Mouse (Mus musculus) retina, embryonic 14.5 days (tissue): ENCODE measurements around the gene Map3k14.
A peak's percentile ranks its signal among the peaks of the same experiment; 100 is the strongest.

ENCODE experiments used
- DNase-seq: peaks from one replicate; pipeline ENCODE4 v3.0.0-alpha.2; 2015; ENCODE audit warnings: low spot score

Gene Map3k14

DNA sequence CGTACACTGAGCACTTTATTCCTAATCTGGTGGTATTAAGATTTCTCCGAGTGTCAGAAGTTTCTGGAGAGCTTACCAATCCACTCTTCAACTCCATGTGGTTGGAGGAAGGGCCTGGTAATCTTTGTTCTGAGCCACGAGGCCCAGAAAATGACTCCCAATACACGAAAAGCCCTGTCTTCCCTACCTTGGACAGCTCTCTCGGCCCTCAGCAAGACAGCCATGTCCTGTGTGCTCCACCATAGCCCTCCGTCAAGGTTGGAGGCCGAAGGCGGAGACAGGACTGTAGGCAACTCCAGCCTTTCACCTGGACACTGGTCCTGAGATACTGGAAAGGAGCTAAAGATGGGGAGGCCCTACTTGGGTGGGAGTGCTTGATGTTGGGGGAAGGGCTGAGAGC, 57.0 kb downstream of the Map3k14 start:
- no peak for DNase-seq

DNA sequence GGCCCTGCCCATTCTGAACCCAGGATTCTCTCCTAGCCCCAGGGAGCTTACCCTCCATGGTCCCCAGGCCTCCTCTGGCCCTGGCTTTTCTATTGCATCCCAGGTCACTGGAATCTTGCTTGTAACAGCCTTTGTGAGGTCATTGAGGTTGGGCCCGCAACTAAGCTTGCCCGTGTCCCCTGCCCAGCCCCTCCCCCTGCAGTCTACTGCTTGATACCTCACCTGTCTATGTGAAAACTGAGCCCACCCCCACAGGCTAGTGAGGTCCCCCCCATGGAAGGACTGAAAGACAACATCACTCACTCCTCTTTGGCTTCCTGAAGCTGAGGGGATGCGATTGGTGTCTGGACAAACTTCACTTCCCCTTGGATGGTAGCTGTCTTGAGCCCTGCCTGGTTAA, 58.8 kb downstream of the Map3k14 start, which contains the start of gene 1700023F06Rik:
TSS of gene 1700023F06Rik (minus strand) at position 101 of the 400 bp plus-strand sequence.
- no peak for DNase-seq

DNA sequence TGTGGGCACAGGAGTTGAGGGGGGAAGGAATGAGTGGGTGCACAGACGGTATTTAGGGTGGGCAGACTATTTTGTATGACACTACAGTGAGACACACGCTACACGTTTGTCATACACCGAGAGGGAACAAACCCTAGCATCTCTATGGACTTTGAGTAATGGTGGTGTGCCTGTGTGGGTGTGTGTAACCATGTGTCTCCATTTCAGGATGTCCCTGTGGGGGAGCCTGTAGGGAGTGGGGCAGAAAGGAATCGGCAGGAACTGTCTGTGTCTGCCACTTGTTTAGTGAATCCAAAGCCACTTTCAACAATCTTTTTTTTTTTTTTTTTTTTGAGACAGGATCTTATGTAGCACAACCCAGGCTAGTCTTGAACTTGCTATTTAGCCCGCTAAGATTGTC, 61.1 kb downstream of the Map3k14 start:
- DNase-seq = no peak

DNA sequence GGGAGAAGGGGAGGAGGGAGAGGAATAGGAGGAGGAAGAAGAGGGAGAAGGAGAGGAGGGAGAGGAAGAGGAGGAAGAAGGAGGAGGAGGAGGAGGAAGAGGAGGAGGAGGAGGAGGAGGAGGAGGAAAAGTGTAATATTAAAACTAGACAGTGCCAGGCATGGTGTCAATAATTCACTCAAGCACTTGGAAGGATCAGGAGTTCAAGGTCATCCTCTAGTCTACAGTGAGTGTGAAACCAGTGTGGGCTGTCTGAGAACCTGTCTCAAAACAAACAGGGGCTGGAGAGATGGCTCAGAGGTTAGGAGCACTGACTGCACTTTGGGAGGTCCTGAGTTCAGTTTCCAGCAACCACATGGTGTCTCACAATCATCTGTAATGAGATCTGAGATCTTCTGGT, 64.9 kb downstream of the Map3k14 start:
- no peak for DNase-seq

DNA sequence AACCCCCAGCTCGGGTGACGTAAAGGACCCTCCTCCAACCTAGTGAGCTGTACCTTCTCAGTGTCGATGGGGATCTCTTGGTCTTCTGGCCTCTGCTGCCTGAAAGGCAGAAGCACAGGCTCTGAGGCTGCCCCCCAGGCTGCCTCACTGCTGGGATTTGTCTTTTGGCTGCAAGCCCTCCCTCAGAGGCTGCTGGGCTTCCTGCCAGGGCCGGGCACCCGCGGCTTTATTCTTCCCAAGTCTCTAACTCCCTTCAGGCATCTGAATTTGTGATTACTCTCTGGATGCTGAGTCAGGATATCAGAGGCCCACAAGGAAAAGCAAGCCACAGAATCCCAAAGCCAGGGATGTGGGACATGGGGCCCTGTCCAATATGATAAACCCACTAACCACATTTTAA, 65.6 kb downstream of the Map3k14 start:
- DNase-seq = no peak

DNA sequence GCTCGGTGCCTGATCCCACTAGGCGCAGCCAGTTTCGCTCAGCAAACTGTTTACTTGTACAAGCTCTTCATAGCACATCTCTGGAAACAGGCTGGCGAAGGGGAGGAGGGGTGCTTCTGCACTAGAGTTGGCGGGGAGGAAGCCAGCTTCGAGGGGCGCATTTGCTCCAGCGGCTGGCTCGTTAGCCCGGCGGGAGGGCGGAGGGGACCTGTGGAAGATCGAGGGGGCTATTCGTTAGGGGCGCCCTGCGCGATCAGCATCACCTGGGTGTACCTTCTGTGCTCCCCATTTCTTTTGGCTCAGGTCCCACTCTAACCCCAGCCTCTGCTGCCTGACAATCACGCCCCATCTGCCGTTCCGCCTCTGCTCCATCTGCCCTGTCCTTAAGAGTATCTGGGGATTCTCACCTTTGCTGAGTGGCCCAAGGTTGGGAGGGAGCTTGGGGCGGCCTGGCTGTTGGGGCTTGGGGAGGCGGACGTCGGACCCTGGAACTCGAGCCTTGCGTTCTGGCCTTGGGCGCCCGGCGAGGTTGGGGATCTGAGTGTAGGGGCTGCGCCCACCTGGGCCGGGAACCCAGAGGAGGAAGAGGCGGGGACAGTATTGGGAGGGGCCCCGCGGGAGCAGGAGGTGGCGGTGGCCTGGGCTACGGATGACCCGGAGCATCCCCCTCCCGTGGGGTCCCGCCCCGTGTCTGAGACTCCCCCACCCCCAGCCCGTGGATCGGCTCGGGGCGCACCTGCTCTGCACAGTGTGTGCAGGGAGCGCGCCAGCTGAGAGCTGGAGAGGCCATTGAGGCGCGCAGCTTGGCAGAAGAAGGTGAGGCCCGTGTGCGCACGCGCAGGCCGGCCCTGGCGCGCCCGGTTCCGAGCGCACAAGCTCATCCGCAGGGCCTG, 68.1 kb downstream of the Map3k14 start:
- DNase-seq = peak; percentile 44

DNA sequence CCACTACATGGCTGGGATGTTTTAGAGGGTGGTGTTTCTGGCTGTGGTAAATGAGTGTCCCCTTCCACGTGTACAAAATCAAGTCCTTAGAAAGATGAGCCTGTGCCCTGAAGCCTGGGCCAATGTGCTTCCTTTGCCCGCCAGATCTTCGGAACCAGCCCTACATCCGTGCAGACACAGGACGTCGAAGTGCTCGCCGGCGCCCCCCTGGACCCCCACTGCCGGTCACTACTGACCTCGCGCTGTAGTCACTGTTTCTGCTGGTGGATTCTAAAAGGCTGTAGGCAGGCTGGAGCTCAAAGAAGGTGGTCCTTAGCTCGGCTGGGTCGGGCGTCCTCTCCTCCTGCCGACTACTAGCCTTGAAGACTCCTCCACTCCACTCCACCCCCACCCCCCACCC, 68.9 kb downstream of the Map3k14 start:
- DNase-seq = no peak

DNA sequence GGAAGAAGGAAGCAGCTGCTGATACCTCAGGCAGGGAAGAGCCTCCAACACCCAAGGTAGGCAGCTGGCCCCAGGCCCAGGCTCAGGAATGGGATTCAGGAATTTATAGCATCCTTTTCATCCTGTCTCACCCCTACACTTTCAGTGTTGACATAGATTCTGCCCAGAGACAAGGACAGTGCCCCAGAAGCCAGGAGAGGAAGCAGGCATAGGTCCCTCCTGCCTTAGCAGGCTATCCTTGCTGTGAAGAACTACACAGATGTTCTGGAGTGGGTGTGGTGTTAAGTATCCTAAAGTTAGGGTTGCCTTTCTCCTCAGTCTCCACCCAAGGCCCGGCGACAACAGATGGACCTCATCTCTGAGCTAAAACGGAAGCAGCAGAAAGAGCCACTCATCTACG, 69.9 kb downstream of the Map3k14 start:
- no peak for DNase-seq

DNA sequence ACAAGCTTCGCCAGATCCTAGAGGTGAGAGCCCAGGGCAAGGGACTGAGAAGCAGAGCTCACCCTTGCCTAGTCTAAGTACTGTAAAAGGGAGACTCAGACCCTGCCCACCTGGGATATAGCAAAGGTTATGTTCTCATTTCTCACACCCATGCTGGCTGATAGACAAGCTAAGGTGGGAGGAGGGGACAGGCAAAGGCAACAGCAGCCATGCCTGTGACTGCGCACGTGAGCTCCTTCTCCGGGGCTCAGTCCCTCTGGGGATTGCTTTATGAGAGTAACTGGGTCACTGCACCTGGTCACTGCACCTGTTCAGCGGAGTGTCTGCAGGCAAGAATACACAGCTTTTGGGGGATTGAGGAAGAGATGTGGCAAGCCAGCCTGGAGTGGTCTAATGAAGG, 71.6 kb downstream of the Map3k14 start:
- DNase-seq = no peak

DNA sequence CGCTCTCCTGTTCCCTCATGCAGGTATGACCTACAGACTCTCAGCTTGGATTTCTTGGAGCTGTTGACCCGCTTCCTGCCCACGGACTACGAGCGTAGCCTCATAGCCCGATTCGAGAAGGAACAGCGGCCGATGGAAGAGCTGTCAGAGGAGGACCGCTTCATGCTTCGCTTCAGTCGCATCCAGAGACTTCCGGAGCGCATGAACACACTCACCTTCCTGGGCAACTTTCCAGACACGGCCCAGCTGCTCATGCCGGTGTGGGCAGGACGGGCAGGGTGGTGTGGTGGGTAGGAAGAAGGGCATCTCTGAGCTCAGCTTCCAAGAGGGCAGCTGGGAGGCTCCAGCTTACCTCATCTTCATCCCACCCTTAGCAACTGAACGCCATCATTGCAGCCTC, 72.0 kb downstream of the Map3k14 start:
- no peak for DNase-seq

DNA sequence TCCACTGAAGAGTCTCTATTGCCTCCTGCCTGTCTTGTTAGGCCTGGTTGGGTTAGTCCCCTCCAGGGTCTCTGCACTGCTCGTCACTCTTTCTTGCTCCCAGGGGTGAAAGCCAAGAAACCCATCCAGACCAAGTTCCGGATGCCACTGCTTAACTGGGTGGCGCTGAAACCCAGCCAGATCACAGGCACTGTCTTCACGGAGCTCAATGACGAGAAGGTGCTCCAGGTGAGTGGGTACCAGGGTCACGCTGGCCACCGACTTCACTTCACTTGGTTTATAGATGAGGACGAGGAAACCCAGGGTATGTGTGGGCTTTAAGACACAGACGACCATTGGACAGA, 73.5 kb downstream of the Map3k14 start:
- no peak for DNase-seq

DNA sequence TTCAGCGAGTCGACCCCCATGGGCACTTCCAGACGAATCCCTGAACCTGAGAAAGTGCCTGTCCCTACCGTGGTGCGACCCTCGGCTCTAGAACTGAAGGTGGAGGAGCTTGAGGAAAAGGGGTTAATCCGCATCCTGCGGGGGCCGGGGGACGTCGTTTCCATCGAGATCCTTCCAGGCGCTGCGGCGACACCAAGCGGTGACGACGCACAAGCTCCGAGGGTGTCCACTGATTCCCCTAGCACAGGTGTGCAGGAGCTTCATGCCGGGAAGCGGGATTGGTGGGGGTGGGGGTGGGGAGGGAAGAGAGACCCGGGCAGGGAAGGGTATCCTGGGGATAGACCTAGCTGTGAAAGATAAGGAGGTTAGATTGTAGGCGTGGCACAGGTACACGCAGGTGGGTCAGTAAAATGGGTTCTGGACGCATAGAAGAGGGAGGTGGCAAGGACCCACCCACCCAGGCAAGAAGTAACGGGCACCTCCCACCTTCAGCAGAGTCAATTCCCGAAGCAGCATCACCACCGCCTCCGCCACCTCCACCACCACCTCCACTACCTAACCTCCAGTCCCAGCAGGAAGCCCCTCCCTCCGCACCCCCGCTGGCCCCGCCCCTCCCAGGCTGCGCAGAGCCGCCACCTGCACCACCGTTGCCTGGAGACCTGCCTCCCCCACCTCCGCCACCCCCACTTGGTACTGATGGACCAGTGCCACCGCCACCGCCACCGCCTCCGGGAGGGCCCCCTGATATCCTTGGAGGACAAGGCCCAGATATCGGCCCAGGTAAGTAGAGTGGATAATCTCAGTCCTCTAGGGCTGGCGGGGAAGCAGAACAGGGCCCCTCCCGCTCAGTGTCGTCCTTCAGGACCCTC, 74.1 kb downstream of the Map3k14 start:
- peak; percentile 53 for DNase-seq

DNA sequence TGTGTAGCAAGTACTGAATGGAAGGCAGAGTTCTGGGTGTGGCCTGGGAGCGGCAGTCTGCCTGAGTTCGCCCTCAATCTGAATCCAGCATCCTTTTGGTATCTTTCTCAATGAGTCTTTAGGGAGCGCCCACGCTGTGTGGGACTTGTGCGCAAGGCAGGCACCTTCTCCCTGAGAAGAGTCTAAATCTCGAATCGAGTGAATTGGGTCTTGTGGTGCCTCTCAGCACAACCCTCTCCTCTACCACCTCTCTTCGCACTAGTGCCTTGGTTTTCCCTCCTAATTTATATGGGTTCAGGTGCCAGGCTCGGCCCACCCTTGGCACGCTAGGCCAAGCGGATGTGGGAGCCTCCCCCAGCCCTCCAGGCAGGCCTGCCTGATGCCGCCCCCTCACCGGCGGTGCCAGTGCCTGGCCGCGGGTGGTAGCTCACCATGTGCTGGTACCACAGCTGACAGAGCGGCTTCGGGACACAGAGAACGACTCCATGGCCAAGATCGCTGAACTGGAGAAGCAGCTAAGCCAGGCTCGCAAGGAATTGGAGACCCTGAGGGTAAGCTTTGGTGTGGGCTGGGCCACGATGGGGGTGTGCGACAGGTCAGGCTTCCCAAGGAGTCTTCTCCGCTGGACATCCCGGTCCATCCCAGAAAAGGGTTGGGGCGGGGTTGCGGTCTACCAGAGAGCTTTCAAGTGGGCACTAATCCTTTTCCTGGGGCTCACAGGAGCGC, 74.9 kb downstream of the Map3k14 start:
- no peak for DNase-seq

DNA sequence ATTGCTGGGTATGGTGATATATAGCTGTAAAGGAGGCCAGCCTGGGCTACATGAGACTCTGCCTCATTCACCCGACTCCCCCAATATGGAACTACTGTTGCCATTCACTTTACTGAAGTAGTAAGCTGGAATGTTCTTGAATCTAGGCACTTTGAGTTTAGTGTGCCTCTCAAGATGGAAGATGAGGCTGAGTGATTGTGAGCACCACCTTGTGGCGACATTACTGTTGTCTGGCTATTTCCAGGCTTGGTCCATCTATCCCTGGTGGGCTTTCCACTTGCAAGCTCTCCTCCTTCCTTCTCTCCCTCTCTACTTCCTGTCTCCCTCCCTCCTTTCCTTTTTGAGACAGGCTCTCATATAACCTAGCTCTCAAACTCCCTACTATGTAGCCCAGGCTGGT, 82.4 kb downstream of the Map3k14 start:
- peak; percentile 79 for DNase-seq

DNA sequence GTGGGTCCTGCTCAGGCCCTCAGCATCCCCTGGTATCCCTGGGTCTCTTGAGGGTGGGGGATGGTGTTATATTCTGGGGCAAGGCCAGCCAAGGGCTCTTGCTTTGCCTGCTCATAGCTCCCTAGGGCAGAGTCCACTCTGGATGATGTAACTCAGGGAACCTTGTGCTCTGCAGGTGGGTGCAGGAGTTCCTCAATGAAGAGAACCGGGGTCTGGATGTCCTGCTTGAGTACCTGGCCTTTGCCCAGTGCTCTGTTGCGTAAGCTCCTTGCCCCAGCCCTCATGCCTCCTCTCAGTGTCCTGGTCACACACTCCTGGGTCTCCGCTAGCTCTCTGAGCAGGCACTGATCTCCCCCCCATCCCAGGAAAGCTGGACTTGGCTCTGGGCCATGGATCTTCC, 85.4 kb downstream of the Map3k14 start:
- no peak for DNase-seq

DNA sequence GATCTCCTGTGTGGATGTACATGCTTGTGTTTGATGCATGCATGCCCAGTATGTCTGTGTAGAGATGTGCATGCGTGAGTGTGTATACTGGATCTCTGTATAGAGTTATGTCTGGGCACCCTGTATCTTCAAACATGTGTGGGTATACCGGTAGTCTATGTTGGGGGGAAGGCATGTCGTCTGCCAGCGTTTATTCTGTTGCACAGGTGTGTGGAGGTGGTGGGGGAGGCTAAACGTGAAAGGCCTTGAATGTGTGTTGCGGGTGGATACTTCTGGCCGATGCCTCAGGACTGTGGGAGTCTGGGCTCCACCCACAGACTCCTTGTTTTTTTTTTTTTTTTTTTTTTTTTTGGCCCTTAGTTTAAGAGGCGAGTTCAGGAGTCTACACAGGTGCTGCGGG, 85.9 kb downstream of the Map3k14 start:
- DNase-seq = no peak

DNA sequence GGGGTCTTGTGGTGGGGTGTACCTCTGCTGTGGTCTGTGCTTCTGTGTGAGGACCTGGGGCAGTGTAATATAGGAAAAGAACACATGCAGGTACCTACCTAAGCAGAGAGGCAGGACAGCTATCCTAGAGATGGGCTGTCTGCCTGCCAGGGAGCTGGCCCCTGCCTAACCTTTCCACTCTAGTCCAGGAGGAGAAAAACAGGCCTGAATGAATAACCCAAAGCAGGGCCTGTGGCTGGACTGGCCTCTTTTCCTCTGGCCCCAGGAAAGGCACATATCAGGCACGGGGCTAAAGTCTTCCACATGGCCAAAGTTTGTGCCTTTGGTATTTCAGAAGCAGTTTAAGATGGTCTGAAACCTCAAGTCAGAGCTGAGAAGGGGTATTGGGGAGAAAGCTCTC, 86.8 kb downstream of the Map3k14 start:
- DNase-seq = no peak

DNA sequence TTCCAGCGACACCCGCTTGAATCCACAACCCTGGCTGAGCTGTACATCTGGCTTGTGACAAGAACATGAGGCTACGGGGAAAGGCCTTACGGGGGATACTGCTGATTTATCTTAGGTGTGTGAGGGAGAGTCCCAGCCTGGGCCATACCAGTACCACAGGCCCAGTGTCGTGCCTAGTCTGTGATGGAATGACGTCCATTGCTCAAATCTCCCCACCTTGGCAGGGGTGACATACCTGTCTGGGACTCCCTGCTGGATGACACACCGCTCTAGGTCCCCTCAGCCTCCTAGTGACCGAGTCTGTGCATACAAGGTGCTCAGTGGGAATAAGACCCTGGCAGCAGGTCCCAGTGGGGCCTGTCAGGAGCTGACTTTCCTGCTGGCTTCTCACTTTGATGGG, 88.5 kb downstream of the Map3k14 start:
- DNase-seq = no peak

DNA sequence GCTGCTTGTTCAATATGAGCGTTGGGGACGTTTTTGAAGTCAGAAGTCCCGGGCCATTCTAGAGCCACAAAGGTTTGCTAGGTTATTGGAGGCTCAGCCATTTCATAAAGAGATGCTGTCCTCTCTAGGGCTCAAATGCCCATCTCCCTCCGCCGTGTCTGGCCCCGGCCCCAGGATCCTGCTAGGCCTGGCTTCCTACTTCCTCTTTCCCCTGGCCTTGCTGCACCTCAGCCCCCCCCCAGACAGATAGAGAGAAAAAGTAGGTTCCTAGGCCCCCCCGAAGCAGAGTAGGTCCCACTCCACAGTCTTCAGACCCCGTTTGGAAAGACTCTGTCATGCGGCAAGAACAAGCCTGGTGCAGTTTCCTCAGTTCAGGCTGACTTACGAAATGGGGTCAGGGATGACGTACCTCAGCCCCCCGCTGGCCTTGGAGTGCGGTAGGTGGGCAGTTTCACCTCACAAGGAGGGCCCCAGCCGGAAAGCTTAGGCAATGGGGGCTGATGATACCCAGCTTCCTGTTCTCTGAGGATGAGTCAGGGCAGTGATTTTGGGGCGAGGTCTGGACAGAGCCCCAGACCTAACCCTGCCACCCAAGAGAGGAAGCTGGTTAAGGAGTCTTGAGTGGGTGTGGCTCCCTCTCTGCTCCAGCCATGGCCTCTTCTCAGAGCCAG, 89.3 kb downstream of the Map3k14 start:
- no peak for DNase-seq

DNA sequence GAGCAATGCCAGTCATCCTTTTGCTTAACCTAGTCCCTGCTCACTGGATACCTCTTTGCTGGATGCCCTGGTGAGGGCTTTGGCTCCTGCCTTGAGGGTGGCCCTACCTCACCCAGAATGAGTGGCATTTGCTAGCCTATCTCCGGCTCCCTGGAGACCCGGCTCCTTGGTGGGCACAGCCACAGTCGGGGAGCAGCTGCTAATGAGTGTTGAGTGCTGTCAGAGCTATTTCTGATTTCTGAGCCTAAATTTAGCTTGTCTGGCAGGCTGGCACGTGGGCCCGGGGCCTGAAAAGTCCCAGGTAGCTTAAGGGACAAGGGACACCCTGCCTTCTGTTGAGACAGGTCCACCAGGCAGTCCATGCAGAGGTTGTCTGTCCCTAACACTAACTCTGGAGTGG, 90.1 kb downstream of the Map3k14 start:
- no peak for DNase-seq

DNA sequence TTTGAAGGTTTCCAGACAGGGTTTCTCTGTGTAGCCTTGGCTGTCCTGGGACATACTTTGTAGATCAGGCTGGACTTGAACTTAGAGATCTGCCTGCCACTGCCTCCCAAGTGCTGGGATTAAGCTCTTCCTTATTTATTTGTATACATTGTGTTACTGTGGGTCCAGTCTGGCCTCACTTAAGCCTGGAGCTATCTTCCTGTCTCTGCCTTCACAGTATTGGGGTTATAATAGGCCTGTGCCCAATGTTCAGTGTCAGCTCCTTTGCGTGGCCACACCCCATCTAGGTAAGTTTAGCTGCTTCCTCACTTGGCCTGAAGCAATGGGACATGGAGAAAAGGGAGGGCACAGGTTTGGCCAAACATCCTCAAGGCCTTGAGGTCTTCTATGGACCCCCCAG, 90.8 kb downstream of the Map3k14 start:
- DNase-seq = no peak
